Mouse (Mus musculus) frontal cortex, adult (tissue): ENCODE data around the gene Rnf207.

Experiments used
- ATAC-seq: cut with Nextera tagmentation; 2 replicates; pipeline ENCODE4 v1.9.2; 2017; ENCODE audit warnings: mild to moderate bottlenecking, moderate library complexity, mixed read lengths; ENCODE audit not compliant: low TSS enrichment

Gene Rnf207

DNA sequence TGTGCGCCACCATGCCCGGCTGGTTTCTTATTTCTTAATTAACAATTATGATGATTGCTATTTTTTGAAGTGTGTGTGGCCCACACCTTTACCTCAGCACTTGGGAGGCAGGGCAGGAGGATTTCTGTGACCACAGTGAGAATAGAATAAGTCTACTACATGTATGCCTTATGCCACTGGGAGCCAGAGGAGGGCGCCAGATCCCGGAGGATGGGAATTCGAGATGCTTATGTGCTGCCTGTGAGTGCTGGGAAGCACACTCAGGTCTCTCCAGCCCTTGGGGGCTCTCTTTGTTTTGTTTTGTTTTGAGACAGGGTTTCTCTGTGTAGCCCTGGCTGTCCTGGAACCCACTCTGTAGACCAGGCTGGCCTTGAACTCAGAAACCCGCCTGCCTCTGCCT is 9.9 kb upstream of the Rnf207 start:
- no peak for ATAC-seq

- no peak for ATAC-seq
These were observed 7.8 kb upstream of the Rnf207 start for GRCm38 (mm10) chr4:152326543-152326942.

DNA sequence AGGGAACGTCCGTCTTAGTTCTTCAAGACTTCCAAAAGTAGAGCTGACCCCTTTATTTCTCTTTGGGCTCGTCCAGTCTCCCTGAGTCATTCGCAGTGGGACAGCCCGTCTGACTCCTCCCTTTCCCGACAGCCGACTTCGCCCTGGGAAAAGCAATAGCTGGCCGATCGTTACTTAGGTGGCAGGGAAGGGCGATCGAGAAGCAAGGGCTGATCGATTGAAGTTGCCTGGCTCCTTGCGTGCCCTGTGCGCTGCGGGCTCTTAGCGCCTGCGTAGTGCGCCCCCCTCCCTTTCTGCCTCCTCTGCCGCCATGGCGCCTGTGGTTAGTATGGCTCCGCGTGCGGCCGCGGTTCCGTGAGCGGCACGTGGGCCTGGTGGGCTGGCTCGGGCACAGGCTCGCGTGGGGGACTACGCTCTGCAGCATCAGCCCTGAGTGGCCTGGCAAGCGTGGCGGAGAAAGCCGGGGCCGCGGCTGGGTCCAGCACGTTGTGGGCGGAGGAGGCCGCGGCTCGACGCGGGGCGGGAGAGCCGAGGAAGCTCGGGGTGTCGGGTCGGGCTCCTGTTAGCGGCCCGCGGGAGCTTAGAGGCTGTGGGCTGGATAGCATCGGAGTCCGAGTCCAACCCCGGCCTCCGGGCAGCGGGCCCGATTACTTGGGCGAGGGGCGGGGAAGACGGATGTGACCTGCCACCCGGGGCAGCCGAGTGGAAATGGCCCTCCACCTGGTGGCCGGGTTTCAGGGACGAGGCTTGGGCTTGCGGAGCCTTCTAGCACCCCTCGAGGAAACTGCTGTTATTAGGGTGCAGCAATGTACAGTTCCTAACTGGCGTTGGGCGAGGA is 7.0 kb upstream of the Rnf207 start, which contains the start of gene Rpl22:
Gene Rpl22, plus strand, starts transcription at position 169 of the 838 bp plus-strand sequence.
- peak; percentile 97 for ATAC-seq

GRCm38 (mm10) chr4:152324641-152325562 is 6.1 kb upstream of the Rnf207 start:
- ATAC-seq = peak; percentile 38; the same call in 1 of the 2 replicates

- no peak for ATAC-seq
These were observed 2.7 kb upstream of the Rnf207 start for GRCm38 (mm10) chr4:152321464-152321863.

- no peak for ATAC-seq
These were observed 1.2 kb downstream of the Rnf207 start for GRCm38 (mm10) chr4:152317631-152318033.

GRCm38 (mm10) chr4:152315498-152316213 is 3.1 kb downstream of the Rnf207 start:
- peak; percentile 46; the same call in 1 of the 2 replicates for ATAC-seq

DNA sequence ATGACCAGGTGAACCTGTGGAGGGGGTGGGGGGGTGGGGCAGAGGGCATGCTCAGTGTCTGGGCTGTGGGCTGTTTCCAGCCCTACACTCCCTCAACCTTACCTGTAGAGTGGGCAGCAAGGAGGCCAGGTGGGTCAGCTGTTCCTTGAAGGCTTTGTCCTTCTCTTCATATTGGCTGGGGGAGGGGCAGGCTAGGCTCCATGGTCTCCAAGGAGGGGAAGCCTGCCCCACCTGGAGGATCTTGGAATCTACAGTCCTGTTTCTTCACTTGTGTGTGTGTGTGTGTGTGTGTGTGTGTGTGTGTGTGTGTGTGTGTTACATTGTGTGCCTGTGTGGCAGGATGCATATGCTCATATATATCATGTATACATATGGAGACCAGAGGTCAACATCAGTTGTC is 4.9 kb downstream of the Rnf207 start:
- ATAC-seq = no peak

DNA sequence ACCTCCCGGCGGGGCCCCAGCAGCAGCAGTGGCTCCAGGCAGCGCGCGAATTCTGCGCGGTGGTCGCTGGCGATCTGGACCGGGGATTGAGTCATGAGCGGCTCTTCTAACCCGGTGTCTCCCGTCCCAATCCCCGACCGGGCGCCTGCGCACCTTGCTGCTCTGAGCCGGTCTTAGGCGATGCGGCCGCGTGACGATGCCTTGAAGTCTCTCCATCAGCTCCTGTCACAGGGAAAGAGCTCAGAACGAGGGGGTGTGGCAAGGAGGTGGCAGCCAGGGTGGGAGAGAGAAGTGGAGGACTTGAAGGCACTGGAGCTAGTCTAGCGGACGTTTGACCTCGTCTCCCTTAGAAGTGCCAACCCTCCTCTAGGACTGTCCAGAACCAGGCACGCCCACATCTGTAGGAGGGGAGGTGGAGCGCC is 5.6 kb downstream of the Rnf207 start:
- 0 out of 2 replicates have a peak, but pooled peaks have one; percentile 26 for ATAC-seq

DNA sequence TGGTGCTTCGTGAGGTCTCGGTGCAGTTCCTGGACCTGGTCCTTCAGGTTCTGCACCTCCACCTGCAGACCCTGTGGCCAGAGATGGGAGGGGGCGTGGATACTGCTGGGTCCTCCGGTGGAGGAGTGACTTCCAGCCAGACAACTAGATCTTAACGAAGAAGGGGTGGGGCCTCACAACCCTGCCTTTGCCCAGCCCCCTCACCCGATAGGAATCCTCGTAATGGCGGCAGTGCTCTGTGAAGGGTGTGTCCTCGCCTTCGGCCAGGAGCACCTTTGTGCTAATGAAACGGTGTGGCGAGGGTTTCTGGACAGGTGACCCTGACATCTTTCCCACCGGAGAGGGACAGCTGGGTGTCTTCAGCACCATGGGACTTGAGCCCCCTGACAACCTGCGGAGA is 6.6 kb downstream of the Rnf207 start:
- no peak for ATAC-seq

DNA sequence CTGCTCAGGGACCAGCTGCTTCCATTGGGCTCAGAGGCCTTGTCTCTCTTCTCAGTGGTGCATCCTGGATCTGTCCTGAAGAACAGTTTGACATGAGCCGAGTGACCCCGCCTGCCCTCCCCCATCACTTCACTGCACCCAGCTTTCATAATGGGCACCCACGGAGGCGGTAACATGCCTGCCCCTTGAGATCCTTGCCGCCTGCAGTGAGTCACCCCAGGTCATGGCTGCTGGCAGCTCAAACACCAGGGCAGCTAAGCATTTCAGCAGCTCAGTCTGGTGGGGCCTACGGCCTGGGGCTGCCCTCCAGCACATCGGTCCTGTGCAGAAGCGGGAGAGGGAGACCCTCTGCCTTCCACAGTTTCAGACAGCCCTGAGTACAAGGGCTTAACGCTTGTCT is 11.3 kb downstream of the Rnf207 start:
- no peak for ATAC-seq

DNA sequence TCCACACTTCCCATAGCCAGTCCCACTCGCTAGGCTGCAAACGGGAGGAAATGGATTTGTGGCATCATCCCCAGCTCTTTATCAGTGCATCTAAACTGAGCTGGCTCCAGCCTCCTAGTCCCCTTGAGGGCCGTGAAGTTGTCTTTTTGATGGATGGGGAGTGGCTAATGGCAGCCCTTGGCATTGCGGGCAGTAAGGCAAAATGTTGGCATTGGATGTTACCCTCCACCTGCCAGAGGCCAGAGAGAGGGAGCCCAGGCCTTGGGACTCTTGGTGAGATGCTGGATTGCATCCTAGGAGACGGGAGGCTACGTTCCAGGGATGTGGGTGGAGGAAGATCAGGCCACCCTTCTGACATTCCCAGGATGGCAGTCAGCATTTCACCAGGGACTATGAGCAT is 12.8 kb downstream of the Rnf207 start:
- no peak for ATAC-seq

- ATAC-seq = no peak
These were observed 14.1 kb downstream of the Rnf207 start for GRCm38 (mm10) chr4:152304685-152305084.

DNA sequence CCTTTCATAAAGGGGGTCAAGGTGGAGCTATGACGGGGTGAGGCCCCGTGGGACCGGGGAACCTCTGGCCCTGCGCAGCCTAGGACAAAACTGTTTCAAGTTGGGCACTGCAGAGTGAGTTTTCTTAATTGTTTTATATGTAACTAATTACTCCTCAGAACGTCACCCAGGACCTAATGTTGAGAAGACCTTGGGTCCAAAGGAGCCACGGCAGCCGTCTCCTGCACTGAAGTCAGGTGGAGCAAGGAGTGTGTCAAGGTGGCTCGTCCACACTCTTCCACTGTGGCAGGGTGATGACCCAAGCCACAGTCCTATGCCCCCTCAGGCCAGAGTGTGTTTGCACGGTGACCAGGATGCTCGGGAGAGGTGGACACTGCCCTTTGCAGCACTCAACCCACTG is 15.6 kb downstream of the Rnf207 start:
- no peak for ATAC-seq

DNA sequence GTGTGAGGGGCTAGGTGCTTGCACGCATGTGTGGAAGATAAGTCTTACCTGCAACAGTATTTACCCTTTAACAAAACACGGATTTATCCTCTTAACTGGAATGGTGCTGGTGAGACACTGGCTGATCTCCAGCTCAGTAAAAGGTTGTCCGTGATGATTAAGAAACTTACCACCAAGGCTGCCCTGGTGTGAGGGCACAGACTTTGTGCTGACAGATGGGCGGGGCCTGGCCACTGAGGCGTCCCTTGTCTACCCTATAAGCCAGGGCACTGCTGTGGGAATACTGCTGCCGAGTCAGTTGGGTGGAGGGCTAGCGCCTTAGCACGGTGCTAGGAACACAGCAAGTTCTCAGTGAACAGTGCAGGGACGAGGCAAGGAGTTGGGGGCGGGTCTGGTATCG is 16.8 kb downstream of the Rnf207 start:
- no peak for ATAC-seq

DNA sequence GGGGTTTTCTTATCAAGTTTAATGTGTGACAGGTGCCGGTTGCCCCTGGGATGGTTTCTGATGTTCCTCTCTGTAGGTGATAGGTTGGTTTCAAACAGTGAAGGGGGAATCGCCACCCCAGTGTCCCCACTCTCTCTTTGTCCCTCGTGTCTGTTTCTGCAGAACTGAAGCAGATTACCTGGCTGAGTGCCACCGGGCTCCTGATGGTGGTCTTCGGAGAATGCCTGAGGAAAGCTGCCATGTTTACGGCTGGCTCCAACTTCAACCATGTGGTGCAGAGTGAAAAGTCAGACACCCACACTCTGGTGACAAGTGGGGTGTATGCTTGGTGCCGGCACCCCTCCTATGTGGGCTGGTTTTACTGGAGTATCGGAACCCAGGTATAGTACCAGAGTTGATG is 18.4 kb downstream of the Rnf207 start:
- no peak for ATAC-seq

GRCm38 (mm10) chr4:152298836-152299235 is 20.0 kb downstream of the Rnf207 start:
- no peak for ATAC-seq

DNA sequence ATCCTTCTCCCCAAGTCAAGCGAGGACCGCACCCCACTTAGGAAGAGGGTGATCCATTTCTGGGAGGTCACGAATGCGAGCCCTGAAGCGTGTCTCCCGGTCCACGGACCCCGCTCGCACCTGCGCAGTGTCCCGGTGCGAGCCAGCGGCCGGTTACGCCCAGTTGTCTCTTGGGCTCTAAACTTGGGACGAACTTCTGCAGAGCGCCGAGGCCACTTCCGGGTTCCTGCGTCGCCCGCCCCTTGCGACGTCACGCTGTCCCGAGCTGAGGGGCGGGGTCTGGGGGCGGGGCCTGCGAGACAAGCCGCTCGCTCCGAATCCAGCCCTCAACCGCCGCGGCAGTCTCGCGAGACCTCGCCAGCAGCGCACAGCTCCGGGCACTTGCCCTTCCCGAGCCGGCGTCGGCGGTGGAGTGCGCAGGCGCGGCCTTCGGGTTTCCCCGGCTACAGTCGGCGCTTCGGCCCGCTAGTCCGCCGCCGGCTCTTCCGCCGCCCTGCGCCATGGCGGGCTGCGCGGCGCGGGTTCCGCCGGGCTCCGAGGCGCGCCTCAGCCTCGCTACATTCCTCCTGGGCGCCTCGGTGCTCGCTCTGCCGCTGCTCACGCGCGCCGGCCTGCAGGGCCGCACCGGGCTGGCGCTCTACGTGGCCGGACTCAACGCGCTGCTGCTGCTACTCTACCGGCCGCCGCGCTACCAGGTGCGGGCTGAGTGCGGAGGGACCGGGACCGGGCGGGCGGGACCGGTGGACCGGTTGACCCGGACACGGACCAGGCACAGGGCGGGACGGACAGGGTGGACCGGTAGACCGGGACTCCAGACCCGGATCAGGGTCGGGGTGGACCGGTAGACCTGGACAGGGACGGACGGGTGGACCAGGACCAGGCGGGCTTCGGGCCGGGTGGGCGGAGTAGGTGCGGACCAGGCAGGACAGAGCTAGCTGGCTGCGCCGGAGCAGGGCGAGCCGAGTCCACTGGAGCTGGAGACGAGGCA is 21.6 kb downstream of the Rnf207 start, which contains the start of gene Icmt:
Gene Icmt, plus strand, starts transcription at position 354 of the 988 bp plus-strand sequence.
- ATAC-seq = peak; percentile 93

DNA sequence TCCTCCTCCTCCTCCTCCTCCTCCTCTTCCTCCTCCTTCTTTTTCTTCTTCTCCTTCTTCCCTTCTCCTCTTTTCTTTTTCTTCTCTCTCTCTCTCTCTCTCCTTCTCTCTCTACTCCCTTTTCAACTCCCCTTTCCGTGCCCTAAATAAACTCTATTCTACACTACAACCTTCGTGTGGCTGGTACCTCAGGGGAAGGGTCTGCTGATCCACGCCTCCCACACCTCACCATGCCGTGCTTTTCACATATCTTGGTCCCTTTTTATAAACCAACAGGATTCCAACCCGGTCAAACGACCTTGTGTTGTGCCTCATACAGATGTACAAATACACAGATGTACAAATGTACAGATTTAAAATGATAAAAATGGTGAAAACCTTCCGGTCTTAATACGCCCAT is 22.4 kb downstream of the Rnf207 start:
- no peak for ATAC-seq

DNA sequence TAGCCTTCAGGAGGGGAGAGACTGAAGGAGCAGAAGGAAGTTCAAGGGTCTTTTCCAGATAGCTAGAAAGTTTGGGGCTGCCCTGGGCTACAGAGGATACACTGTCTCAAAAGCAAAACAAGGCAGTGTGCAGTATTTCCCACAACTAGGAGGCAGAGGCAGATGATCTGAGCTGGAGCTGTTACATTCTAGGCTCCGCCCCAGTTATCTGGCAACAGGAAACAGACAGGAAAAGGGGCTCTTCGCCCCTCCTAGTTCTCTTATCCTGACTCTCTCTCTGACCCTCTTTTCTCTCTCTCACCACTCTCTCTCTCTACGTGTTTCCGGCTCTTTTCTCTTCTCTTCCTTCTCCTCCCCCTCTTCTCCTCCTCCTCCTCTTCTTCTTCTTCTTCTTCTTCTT is 22.9 kb downstream of the Rnf207 start:
- ATAC-seq = no peak
